Mouse (Mus musculus) lung, postnatal 10 days (tissue): Measurements from ENCODE around the gene Bcan.

ENCODE experiments used
- DNase-seq: peaks from one replicate; pipeline ENCODE4 v3.0.0; 2021

Gene Bcan

DNA sequence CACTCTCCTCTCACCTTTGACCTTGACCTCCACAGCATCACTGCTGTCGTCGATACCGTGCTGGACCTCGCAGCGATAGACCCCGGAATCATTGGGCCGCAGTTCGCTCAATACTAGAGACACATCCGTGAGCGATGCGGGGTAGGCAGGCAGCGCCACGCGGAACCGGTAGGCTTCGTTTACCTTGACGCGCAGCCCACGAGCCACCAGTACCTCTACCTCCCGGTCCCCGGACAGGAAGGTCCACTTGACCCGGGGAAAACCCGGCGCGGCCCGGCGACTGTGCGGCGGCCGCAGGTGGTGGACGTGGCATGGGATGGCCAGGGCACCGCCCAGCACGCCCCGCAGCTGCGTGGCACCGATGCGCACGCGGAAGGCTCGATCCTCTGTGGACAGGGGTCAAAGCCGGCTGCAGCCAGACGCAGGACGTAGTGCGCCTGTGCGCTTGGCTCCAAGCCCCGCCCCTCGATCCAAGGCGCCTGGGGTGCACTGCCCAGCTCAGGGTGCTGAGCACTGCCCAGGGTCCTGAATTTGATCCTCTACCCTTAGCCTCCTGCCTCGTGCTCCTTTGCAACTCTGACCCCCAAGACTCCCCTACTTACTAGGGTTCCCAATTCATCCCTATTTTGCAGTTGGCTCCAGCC lies 2.9 kb downstream of the Bcan start:
- peak; percentile 68 for DNase-seq

GRCm38 (mm10) chr3:87996401-87996800 lies 3.6 kb downstream of the Bcan start:
- no peak for DNase-seq

- DNase-seq: peak; percentile 63
Observed at GRCm38 (mm10) chr3:87995331-87995730, 4.7 kb downstream of the Bcan start.

- DNase-seq: peak; percentile 57
Observed at GRCm38 (mm10) chr3:87993436-87993835, 6.6 kb downstream of the Bcan start.

DNA sequence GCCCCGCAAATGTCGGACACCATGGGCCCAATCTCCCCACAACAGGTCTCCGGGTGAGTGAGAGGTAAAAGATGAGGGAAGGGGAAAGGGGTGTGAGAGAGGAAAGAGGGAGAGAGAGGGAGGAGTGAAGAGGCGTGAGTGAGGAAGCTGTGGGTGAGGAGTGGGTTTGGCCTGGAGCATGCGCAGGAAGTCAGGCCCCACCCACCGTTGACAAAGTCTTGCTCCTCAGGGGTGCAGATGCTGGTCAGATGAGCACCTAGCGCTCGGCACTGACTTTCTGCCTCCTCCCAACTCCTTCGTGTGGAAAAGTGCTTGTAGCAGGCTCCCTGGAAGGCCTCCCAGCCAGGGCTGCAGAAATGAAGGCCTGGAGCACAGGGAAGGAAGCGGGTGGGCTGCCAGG lies 10.1 kb downstream of the Bcan start:
- DNase-seq: no peak

GRCm38 (mm10) chr3:87988068-87988467 lies 12.0 kb downstream of the Bcan start:
- DNase-seq: peak; percentile 17

GRCm38 (mm10) chr3:87987633-87988032 lies 12.4 kb downstream of the Bcan start:
- DNase-seq: peak; percentile 72

DNA sequence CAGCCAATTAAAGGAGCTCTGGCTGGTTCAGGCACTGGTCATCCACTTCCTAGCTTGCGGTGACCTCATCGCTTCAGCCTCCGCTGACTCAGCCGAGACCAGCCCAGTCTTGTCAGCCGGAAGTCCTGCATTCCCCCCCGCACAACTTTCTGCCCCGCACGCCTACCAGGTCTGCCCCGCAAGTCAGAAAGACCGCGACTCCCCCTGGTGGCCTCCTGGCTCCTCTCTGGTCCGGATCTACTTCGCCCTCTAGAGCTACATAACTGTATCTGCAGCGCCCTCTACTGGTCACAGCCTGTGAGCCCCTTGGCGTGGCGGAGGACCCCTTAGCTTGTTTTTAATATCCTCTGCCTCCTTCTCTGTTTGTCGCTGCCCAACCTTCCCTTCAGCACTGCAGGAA lies 13.2 kb downstream of the Bcan start:
- DNase-seq: peak; percentile 99

DNA sequence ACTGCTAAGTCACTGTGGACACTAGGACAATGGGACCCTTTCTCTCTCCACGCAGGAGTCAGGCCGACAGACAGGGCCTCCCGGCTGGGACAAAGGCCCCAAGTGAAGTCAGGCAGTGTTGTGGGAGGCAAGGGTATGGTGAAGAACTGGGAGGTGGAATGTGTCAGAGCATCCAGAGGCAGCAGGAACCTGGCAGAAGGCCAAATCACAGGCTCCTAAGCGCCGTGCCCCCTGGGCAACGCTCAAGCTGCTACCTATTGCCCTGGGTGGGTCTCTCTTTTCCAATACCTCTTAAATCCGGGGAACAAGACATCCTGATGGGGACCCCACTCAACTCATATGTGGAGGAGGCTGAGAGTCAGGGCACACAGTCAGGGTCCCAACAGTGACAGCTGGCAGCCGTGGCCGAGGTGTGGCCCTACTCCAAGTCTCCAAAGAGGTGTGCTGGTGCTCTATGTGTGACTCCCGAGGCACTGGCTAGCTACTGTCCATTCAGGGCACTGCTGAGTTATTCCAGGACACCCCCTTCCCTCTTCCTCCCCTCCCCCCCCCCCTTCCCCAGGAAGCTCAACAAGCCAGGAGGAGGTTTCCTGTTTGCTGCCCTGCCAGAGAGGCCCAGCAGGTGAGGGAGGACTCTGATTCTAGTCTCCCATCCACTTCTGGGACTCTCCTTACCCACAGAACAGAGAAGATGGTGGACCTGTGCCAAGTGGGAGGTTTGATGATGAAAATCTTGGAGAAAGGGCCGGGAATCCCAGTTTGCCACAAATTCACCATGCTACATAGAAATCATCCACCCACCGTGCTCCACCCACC lies 14.3 kb downstream of the Bcan start:
- DNase-seq: peak; percentile 51

DNA sequence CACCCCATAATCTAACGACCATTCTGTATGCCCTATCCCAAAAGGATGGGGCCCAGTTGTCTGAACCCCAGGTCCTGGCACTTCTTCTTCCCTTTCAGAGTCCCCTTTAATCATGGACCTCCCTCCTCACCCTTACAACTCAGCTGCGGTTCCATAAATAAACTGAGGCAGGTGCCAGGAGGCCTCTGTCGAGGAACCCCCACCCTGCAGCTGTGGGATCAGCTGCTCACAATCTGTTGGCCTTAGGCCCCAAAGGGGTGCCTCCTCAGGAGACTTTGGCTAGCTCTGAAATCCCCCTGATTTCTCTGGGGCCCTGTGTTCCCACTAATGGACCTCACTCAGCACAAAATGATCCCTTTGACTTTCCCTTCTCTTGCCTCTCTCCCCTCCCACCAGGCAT lies 15.9 kb downstream of the Bcan start:
- DNase-seq: no peak

DNA sequence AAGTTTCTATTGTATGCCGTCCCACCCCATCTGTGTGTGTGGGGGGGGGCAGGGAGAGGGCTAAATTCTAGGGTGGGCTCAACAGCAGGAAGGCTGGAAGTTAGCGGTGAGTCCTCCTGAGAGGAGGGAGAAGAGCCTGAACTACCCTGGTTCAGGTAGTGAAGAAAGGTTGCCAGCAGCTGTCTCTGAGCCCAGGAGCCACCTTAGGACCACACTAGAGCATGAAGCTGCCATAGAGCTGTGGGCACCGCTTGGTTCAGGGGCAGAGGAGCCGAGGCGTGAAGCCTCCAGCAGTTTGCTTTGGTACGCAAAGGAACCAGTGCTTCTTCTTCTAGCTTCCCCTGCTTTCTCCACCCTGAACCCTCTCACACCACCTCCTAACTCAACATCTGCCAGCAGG lies 16.4 kb downstream of the Bcan start:
- no peak for DNase-seq

GRCm38 (mm10) chr3:87982836-87983601 lies 17.0 kb downstream of the Bcan start:
- peak; percentile 90 for DNase-seq

GRCm38 (mm10) chr3:87981894-87982835 lies 17.9 kb downstream of the Bcan start:
- DNase-seq: peak; percentile 92

GRCm38 (mm10) chr3:87981214-87981760 lies 18.7 kb downstream of the Bcan start:
- DNase-seq: peak; percentile 44

GRCm38 (mm10) chr3:87980728-87981127 lies 19.3 kb downstream of the Bcan start:
- DNase-seq: no peak

- DNase-seq: no peak
Observed at GRCm38 (mm10) chr3:87980085-87980484, 19.9 kb downstream of the Bcan start.

DNA sequence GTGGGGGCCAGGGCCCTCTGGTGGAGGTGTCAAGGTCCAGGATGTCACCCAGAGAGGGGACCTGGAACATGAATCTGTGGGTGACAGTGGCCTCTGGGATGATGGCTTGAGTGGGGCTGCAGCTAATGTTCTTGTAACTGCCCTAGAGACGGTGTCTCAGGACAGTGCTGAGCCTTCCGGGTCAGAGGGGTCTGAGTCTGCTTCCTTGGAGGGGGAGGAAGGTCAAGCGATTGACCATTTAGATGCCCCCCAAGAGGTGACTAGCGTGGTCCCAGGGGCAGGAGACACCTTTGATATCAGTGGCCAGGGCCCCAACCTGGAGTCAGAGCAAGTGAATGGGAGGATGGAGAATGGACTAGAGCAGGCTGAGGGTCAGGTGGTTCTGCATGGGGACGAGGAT lies 20.5 kb downstream of the Bcan start:
- no peak for DNase-seq

GRCm38 (mm10) chr3:87974381-87974987 lies 25.5 kb downstream of the Bcan start:
- peak; percentile 74 for DNase-seq

DNA sequence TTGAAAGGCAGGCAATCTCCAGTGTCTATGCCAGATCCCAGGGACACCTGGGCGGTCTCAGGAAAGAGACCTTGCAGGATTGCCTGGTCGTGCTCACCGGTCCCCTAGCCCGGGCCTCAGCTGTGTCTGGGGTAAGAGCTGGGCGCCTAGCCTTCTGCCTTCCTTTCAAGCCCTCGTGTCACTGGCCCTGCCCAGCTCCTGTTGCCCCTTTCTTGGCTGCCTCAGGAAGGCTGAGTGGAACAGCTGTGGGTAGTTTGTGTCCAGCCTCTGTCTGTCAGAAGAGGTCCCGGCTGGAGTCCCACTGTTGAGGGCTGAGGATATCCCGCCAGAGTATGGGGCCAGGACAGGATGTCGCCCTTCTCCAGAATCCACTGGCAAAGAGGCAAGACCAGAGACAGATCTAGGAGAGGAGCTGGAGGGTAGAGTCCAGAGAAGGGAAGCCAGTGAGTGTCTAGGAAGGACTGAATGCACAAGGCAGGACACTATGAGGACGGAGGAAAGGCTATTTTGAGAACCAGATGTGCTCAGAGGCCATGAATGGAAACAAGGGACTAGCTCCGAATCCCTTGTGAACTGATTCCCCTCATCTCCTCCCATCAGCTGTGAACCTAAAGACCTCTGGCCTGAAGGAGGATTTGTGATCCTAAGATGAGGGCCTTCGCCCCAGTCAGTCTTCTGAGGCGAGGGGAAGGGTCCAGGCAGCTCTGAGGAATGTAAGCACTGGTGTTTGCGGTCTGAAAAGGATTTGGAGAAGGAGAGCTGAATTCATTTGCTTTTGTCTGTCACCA lies 26.2 kb downstream of the Bcan start:
- no peak for DNase-seq

- DNase-seq: no peak
Observed at GRCm38 (mm10) chr3:87972776-87973175, 27.3 kb downstream of the Bcan start.

- DNase-seq: no peak
Observed at GRCm38 (mm10) chr3:87972203-87972664, 27.8 kb downstream of the Bcan start.
